Mouse (Mus musculus): ENCODE data around the gene B130006D01Rik.
"Not testable (repeated sequence)": the region's sequence is repeated elsewhere in the genome, so short reads cannot be mapped to it uniquely, and the experiment has no call there.

B130006D01Rik gene

GRCm38 (mm10) chr11:95713225-95713810 lies 10.1 kb upstream of the B130006D01Rik start:
- in situ Hi-C loops (cut with MboI, MseI): loop anchor here (10.0 kb wide), 1 partner anchor 1301 kb away; the partner anchor contains the start of gene Sp6

DNA sequence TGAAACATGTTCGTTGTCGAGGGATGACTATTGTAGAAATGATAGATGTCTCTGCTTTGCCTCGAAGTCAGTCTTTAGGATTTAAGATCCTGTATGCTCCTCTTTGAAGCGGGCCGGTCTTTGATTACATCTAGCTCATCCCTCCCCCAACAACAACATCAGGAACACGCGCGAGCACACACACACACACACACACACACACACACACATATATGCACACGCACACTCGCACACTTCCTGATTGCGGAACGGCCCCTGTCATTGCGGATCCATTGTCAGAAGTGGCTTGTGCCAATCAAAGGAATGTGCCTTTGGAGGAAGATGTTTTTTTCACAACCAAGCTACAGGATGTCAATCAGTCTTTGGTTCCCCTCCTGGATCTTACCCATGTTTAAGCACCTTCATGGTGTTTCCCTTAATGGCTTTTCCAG lies 9.6 kb upstream of the B130006D01Rik start:
- in situ Hi-C loops (cut with MboI, MseI): loop anchor here (10.0 kb wide), 1 partner anchor 1301 kb away; the partner anchor contains the start of gene Sp6

GRCm38 (mm10) chr11:95714411-95714810 lies 9.0 kb upstream of the B130006D01Rik start:
- in situ Hi-C loops (cut with MboI, MseI): loop anchor here (10.0 kb wide), 1 partner anchor 1300 kb away; the partner anchor contains the start of gene Sp6

- in situ Hi-C loops (cut with MboI, MseI): loop anchor here (10.0 kb wide), 1 partner anchor 1299 kb away; the partner anchor contains the start of gene Sp6
Measured at GRCm38 (mm10) chr11:95716136-95716535, 7.3 kb upstream of the B130006D01Rik start.

- in situ Hi-C loops (cut with MboI, MseI): loop anchor here (10.0 kb wide), 1 partner anchor 1295 kb away; the partner anchor contains the start of gene Sp6
Measured at GRCm38 (mm10) chr11:95719356-95719755, 4.0 kb upstream of the B130006D01Rik start.

GRCm38 (mm10) chr11:95724466-95724865 lies 1.1 kb downstream of the B130006D01Rik start:
- in situ Hi-C loops (cut with MboI, MseI): no loop called here

GRCm38 (mm10) chr11:95726156-95726555 lies 2.8 kb downstream of the B130006D01Rik start:
- in situ Hi-C loops (cut with MboI, MseI): no loop called here

DNA sequence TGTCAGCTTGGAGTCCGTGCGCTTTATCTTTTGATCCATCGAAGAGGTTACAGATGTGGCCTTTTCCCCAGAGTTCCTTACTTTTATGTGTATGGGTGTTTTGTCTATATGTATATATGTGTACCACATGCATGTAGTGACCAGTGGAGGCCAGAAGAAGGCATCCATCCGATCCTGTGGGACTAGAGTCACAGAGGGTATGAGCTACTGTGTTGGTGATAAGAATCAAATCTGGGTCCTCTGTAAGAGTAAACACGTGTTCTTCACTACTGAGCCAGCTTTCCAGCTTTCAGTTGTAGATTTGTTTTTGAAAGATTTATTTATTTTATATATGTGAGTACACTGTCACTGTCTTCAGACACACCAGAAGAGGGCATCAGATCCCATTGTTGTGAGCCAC lies 4.6 kb downstream of the B130006D01Rik start:
- in situ Hi-C loops (cut with MboI, MseI): no loop called here

- in situ Hi-C loops (cut with MboI, MseI): no loop called here
Measured at GRCm38 (mm10) chr11:95728916-95729907, 5.8 kb downstream of the B130006D01Rik start.

- in situ Hi-C loops (cut with MboI, MseI): no loop called here
Measured at GRCm38 (mm10) chr11:95734485-95734884, 11.1 kb downstream of the B130006D01Rik start.

GRCm38 (mm10) chr11:95737811-95738210 lies 14.4 kb downstream of the B130006D01Rik start:
- in situ Hi-C loops (cut with MboI, MseI): no loop called here

DNA sequence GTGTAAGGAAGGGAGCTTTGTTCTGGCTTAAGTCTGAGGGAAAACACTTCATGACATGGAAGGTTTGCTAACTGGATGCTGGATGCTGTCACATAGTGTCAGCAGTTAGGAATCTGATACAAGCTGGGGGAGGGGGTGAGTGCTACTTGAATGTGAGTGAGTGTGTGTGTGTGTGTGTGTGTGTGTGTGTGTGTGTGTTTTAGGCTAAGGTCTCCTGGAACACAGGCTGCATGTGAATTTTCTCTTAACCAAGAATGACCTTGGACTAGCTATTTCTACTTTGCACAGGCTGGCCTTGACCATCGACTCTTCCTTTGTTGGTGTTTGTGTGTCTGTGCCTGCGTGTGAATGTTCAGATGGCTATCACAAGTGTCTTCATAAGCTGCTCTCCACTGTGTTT lies 21.1 kb downstream of the B130006D01Rik start:
- in situ Hi-C loops (cut with MboI, MseI): no loop called here

DNA sequence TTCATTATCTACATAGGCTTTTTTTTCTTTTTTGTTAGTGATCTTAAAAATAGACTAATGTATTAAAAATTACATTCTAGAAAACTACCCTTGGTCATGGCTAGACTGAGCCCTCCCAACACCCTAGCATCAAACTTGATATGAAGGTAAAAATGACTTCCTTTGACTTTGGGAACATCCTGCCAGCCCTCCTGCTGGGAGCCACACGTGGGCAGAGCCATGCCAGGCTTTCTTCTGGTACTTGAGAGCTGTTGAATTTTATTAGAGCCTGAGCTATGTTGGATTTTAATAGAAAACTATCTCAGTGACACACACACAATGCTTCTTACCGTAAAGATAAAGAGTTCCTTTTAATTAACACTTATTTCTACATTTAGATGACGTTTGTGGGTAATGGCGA lies 23.4 kb downstream of the B130006D01Rik start:
- in situ Hi-C loops (cut with MboI, MseI): no loop called here

- in situ Hi-C loops (cut with MboI, MseI): no loop called here
Measured at GRCm38 (mm10) chr11:95748331-95748730, 24.9 kb downstream of the B130006D01Rik start.

DNA sequence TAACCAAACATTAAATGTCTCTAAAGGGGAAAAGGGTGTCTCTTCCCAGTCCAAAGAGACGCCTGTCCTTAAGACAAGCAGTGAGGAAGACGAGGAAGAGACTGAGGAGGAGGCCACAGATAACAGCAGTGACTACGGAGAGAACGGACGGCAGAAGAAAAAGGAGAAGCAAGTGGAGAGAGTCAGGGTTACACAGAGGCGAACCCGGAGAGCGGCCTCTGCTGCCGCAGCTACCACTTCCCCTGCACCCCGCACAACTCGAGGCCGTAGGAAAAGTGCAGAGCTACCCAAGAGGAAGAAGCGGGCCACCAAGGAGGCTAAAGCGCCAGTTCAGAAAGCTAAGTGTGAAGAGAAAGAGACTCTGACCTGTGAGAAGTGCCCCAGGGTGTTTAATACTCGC lies 26.2 kb downstream of the B130006D01Rik start:
- in situ Hi-C loops (cut with MboI, MseI): loop anchor here (5.0 kb wide), 1 partner anchor 67 kb away; no protein-coding TSS in a partner anchor

DNA sequence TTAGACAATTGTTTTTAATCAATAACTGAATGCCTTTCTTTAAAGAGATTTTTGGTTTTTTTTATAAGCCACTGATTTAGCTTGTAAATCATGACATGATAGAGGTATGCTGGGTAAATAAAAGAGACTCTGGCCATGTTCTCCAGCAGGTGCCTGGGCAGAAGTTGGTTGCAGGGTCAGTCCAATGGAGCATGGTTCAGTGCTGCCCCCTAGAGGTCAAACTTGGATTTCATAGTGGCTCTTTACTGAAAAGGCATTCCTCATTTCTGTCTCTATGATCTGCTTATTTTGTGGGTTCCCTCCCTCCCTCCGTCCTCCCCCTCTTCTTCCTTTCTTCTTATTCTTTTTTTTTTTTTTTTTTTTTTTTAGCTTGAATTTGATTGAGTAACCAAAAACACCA lies 27.6 kb downstream of the B130006D01Rik start:
- in situ Hi-C loops (cut with MboI, MseI): loop anchor here (5.0 kb wide), 1 partner anchor 69 kb away; no protein-coding TSS in a partner anchor

DNA sequence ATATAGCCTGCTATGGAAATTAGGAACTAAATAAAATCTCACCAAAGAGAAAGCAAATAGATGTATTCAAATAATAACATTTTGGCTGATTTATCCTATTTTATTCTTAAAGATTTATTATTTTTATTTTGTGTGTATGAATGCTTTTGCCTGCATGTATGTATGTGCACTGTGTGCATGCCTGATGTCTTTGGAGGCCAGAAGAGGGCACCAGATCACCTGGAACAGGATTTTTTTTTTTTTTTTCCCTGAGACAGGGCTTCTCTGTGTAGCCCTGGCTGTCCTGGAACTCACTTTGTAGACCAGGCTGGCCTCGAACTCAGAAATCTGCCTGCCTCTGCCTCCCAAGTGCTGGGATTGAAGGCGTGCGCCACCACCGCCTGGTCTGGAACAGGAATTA lies 31.8 kb downstream of the B130006D01Rik start:
- in situ Hi-C loops (cut with MboI, MseI): not testable (repeated sequence)

DNA sequence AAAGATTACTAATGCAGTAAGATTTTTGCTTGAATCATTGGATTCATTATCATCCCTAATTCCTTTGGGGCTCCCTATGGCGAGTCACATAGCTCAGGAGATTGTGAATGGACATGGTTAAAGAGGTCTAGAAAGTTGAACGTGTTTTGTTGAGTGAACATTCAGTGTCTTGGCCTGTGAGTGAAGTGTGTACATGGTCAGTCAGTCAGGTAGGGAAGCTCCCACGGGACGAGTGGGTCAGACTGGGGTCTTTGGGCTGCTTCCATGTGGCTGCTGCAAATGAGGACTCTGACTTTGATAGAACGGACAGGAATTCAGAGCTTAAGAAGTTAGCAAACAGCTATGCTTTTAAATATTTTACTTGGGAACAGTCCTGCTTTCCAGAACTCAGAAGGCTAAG lies 37.1 kb downstream of the B130006D01Rik start:
- in situ Hi-C loops (cut with MboI, MseI): no loop called here

GRCm38 (mm10) chr11:95762996-95763395 lies 39.6 kb downstream of the B130006D01Rik start:
- in situ Hi-C loops (cut with MboI, MseI): no loop called here

DNA sequence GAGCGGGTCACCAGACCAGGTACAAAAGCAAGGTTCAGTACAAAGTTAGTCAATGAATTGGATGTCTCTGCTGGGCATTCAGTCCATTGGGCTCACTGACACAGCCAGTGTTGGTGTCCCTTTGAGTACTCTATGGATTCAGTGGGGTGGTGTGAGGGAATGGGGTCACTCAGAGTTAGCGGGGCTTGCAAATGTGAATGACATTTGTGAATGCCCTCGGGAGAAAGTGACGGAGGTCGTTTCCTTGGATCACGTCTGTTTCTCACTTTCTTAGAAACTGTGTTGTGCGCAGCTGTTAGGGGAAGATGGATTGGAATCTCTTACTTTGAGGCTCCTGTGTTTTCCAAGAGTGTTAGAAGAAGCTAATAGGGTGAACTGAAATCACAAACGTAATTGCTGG lies 41.4 kb downstream of the B130006D01Rik start:
- in situ Hi-C loops (cut with MboI, MseI): no loop called here

- in situ Hi-C loops (cut with MboI, MseI): no loop called here
Measured at GRCm38 (mm10) chr11:95765334-95765733, 41.9 kb downstream of the B130006D01Rik start.

DNA sequence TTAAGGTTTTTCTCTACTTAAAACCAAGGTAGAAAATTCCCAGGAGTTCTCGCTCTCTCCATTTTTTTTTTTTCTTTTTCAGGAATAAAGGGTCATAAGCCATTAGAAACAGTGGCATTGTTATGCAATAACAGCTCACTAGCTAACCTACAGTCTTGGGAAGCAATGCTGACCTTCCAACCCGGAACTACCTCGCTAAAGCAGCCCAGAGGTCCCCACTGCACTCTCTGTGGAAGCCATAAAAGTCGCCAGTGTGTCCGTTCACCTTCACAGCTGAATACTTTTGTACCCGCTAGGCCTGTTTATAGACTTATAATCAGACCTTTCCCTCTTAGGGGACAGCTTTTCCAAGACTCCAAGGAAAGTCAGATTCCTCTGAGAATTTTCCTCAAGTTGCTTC lies 44.9 kb downstream of the B130006D01Rik start:
- in situ Hi-C loops (cut with MboI, MseI): no loop called here

Measured in T-helper 1 cell (primary cell).